22 mouse cellular contexts compared by ENCODE assay signal in genomic region chr6:34747846-34748245, GRCm38 (mm10). TPM values are rescaled to one million over a fixed set of nuclear protein-coding genes. Genes with fewer than 3 reads are reported as not detected.
A peak's percentile ranks its signal among the peaks of the same experiment; 100 is the strongest.
DNase-seq lines count a peak whose midpoint lies in the region; ATAC-seq and TF ChIP-seq lines count a peak whose summit lies in the region.
"Had no signal": no experiment of that assay in that cellular context is flagged by ENCODE, and none has a peak within 500 bp of the region (broad histone marks: within the 10 kb centered on the region; RNA-seq: fewer than 3 reads in every experiment).

No protein-coding gene starts in this region.

- ATAC-seq in liver, postnatal 0 days: no peak
- ATAC-seq: activated CD4-positive, CD25-positive, alpha-beta regulatory T cell, adult 4 months; forebrain, embryonic 13.5 days; forebrain, embryonic 15.5 days; forebrain, postnatal 0 days; Patski had no signal

- H3K36me3 ChIP-seq in C2C12 (ENCODE audit: control insufficient read depth, insufficient read depth): peaks cover 77% of the 10 kb centered on the region
- H3K36me3 ChIP-seq in liver, postnatal 0 days (replicated peaks; ENCODE audit: insufficient read depth, low read length): peaks cover 13% of the 10 kb centered on the region
- H3K36me3 ChIP-seq: forebrain, embryonic 15.5 days had no signal

- no peak for TF ChIP-seq EP300 in liver, postnatal 0 days (IDR thresholded peaks at IDR 0.05; ENCODE audit: low read depth)

- no peak for TF ChIP-seq CTCF in C2C12 (IDR thresholded peaks at IDR 0.05; ENCODE audit: control insufficient read depth, insufficient read depth, insufficient read length)
- no peak for TF ChIP-seq CTCF in embryonic fibroblast, embryonic 13.5 days (IDR thresholded peaks at IDR 0.05; ENCODE audit: borderline replicate concordance, insufficient read depth, low read length)
- no peak for TF ChIP-seq CTCF in liver, postnatal 0 days (IDR thresholded peaks at IDR 0.05; ENCODE audit: low read depth)

- TF ChIP-seq POLR2A in embryonic fibroblast, embryonic 13.5 days (IDR thresholded peaks at IDR 0.05; ENCODE audit: low read depth, low read length): no peak

- no peak overlapping the region for H3K9ac ChIP-seq in liver, postnatal 0 days (replicated peaks)
- H3K9ac ChIP-seq: embryonic facial prominence, embryonic 13.5 days; embryonic facial prominence, embryonic 15.5 days; forebrain, embryonic 13.5 days; forebrain, embryonic 15.5 days; forebrain, postnatal 0 days had no signal

- WGBS in liver, postnatal 0 days (ENCODE audit: insufficient replicate concordance): 64% methylated on average over 6 of the region's 6 CpGs

- peaks cover 13% of the 10 kb centered on the region for H3K79me3 ChIP-seq in C2C12 (ENCODE audit: low read depth)

- no peak overlapping the region for H3ac ChIP-seq in C2C12 (ENCODE audit: control insufficient read depth, insufficient read length, low read depth)

- no peaks in the 10 kb centered on the region for H3K27me3 ChIP-seq in C2C12 (ENCODE audit: control insufficient read depth, insufficient read depth, insufficient read length)
- H3K27me3 ChIP-seq in liver, postnatal 0 days (ENCODE audit: insufficient read depth, low read length): no peaks in the 10 kb centered on the region
- H3K27me3 ChIP-seq: embryonic facial prominence, embryonic 13.5 days; embryonic facial prominence, embryonic 15.5 days; forebrain, embryonic 13.5 days; forebrain, embryonic 15.5 days; Patski had no signal

- no peaks in the 10 kb centered on the region for H3K9me3 ChIP-seq in liver, postnatal 0 days (ENCODE audit: low read length)
- H3K9me3 ChIP-seq: embryonic facial prominence, embryonic 13.5 days; embryonic facial prominence, embryonic 15.5 days; forebrain, embryonic 13.5 days; forebrain, embryonic 15.5 days had no signal

- peaks cover 49% of the 10 kb centered on the region for H3K4me1 ChIP-seq in embryonic fibroblast, embryonic 13.5 days (ENCODE audit: control insufficient read depth, insufficient read depth, low read length)
- H3K4me1 ChIP-seq in liver, postnatal 0 days (ENCODE audit: insufficient read depth): peaks cover 15% of the 10 kb centered on the region
- H3K4me1 ChIP-seq: forebrain, embryonic 13.5 days; forebrain, embryonic 15.5 days had no signal

- H3K79me2 ChIP-seq in C2C12 (ENCODE audit: control insufficient read depth, insufficient read depth): peaks cover 65% of the 10 kb centered on the region

- H3K4me2 ChIP-seq in liver, postnatal 0 days (ENCODE audit: low read depth, low read length): no peak overlapping the region
- H3K4me2 ChIP-seq: embryonic facial prominence, embryonic 13.5 days; embryonic facial prominence, embryonic 15.5 days; forebrain, embryonic 13.5 days; forebrain, embryonic 15.5 days had no signal

- no peak overlapping the region for H3K4me3 ChIP-seq in C2C12 (ENCODE audit: insufficient read depth, poor library complexity, severe bottlenecking)
- H3K4me3 ChIP-seq in embryonic fibroblast, embryonic 13.5 days (ENCODE audit: insufficient read depth, low read length): no peak overlapping the region
- H3K4me3 ChIP-seq in liver, postnatal 0 days (ENCODE audit: low read depth, low read length): no peak overlapping the region
- H3K4me3 ChIP-seq: embryonic facial prominence, embryonic 13.5 days; embryonic facial prominence, embryonic 15.5 days; forebrain, embryonic 13.5 days; forebrain, embryonic 15.5 days had no signal

- DNase-seq in 3T3-L1 (ENCODE audit: low read depth, low spot score): peak; percentile 77
- DNase-seq in lung, postnatal 25 days (ENCODE audit: low spot score): no peak
- no peak for DNase-seq in liver, postnatal 0 days
- DNase-seq: adrenal gland, adult 2 months; adrenal gland, postnatal 10 days; adrenal gland, postnatal 25 days; B cell, adult 2 months; cerebellum, adult 11 months; cerebellum, adult 18-20 months; cerebellum, adult 8-10 months; cerebellum, adult 9-11 months; cerebellum, postnatal 14 days; cerebellum, postnatal 36 days; forebrain, postnatal 0 days had no signal

- peak overlapping the region; percentile 93 for H3K27ac ChIP-seq in embryonic fibroblast, embryonic 13.5 days (ENCODE audit: insufficient read depth, low read length)
- H3K27ac ChIP-seq in liver, postnatal 0 days (ENCODE audit: low read depth): no peak overlapping the region
- H3K27ac ChIP-seq: embryonic facial prominence, embryonic 13.5 days; embryonic facial prominence, embryonic 15.5 days; forebrain, embryonic 13.5 days; forebrain, embryonic 15.5 days had no signal

TF ChIP-seq in C2C12, 6 proteins besides CTCF, POLR2A, EP300 and RAD21:
- TF ChIP-seq MYOG (IDR thresholded peaks at IDR 0.05; ENCODE audit: control insufficient read depth, extremely low read depth, insufficient read length): no peak
- TF ChIP-seq MAX (IDR thresholded peaks at IDR 0.05): no peak
- no peak for TF ChIP-seq CEBPB (IDR thresholded peaks at IDR 0.05; ENCODE audit: low read depth)
- TF ChIP-seq FOSL1 (IDR thresholded peaks at IDR 0.05; ENCODE audit: insufficient read depth, low read length, poor library complexity, severe bottlenecking): peak; percentile 30
- TF ChIP-seq MYOD1 (IDR thresholded peaks at IDR 0.05; ENCODE audit: control insufficient read depth, insufficient read length, low read depth): no peak
- TF ChIP-seq USF1 (IDR thresholded peaks at IDR 0.05; ENCODE audit: low read depth): no peak

RNA-seq across cellular contexts. Expression of gene Agbl3, which starts 32.4 kb away (rescaled TPM):
- 2.4 TPM for polyA plus RNA-seq in C2C12 (2012; fragmentation: generic; extraction: Trizol)
- polyA plus RNA-seq in embryonic fibroblast, embryonic 13.5 days (2011; ENCODE audit: insufficient read length, low read depth, missing spikeins): 5.0 and 6.8 TPM in 2 replicates
- 5.3 and 6.1 TPM in 2 replicates for polyA plus RNA-seq in liver, postnatal 0 days (2015; fragmentation: Nextera tagmentation; extraction: Ambion mirVana)
